Mouse (Mus musculus) midbrain, embryonic 11.5 days (tissue): ENCODE data around the gene 1700088E04Rik. TPM values are rescaled to one million over a fixed set of nuclear protein-coding genes. Genes with fewer than 3 reads are reported as not detected.

Source experiments
- ATAC-seq: fragments of 200-750 bp; cut with Nextera tagmentation; 2 replicates; pipeline ENCODE4 v1.8.0; 2017; ENCODE audit warnings: moderate TSS enrichment, moderate library complexity; ENCODE audit not compliant: low FRiP score
- DNase-seq: peaks from one replicate; pipeline ENCODE4 v3.0.0; 2015; ENCODE audit warnings: low spot score; ENCODE audit errors: missing footprints
- H3K27ac ChIP-seq: fragments of 300-500 bp; sonication (generic); 2 replicates; pipeline ENCODE4 v1.5.1; 2014; ENCODE audit warnings: low read depth, low read length
- H3K27me3 ChIP-seq: fragments of 300-500 bp; sonication (generic); 2 replicates; pipeline ENCODE4 v1.6.1; 2014; ENCODE audit warnings: mild to moderate bottlenecking, low read length, moderate library complexity, mixed read lengths; ENCODE audit not compliant: control insufficient read depth, insufficient read depth
- H3K36me3 ChIP-seq: fragments of 300-500 bp; sonication (generic); 2 replicates; pipeline ENCODE4 v1.6.1; 2014; ENCODE audit warnings: mild to moderate bottlenecking, low read length, moderate library complexity, mixed read lengths; ENCODE audit not compliant: control insufficient read depth, insufficient read depth
- H3K4me1 ChIP-seq: fragments of 300-500 bp; sonication (generic); 2 replicates; pipeline ENCODE4 v1.6.1; 2014; ENCODE audit warnings: low read length; ENCODE audit not compliant: control insufficient read depth, insufficient read depth
- H3K4me2 ChIP-seq: fragments of 300-500 bp; sonication (generic); 2 replicates; pipeline ENCODE4 v1.6.1; 2014; ENCODE audit warnings: mild to moderate bottlenecking, moderate library complexity
- H3K4me3 ChIP-seq: fragments of 300-500 bp; sonication (generic); 2 replicates; pipeline ENCODE4 v1.5.1; 2014; ENCODE audit warnings: low read depth, low read length
- H3K9ac ChIP-seq: fragments of 300-500 bp; sonication (generic); 2 replicates; pipeline ENCODE4 v1.6.1; 2014; ENCODE audit warnings: low read length
- H3K9me3 ChIP-seq: fragments of 300-500 bp; sonication (generic); 2 replicates; pipeline ENCODE4 v1.6.1; 2016; ENCODE audit warnings: low read length; ENCODE audit not compliant: control insufficient read depth
- WGBS: fragments of 180-500 bp; shearing (Covaris S2); extraction: QIAGEN DNeasy Blood & Tissue Kit; methylation state at CpG from one replicate; pipeline ENCODE4 v1.1.7; 2014; 5-methylcytosine and 5-hydroxymethylcytosine counted together
- polyA plus RNA-seq: library from polyadenylated mRNA; unstranded; fragments of >200 nt; fragmentation: Nextera tagmentation; extraction: Ambion mirVana; gene quantifications from 2 replicates; pipeline ENCODE4 v1.2.1, GENCODE M21; 2014

1700088E04Rik gene
- polyA plus RNA-seq, 1 experiment from 2014 or later = 9.5 TPM

- DNase-seq (peak; percentile 91), ATAC-seq (no peak)
- no peak overlapping the region for H3K4me3 ChIP-seq
- H3K4me1 ChIP-seq = no peaks in the 10 kb centered on the region
- H3K36me3 ChIP-seq = peaks cover 14% of the 10 kb centered on the region
- H3K27ac ChIP-seq = no peak overlapping the region
- 83% methylated on average over 13 of the region's 13 CpGs for WGBS
- H3K4me2 ChIP-seq = no peak overlapping the region
- no peaks in the 10 kb centered on the region for H3K27me3 ChIP-seq
- H3K9ac ChIP-seq = no peak overlapping the region
- peaks cover 4% of the 10 kb centered on the region; the same call in 1 of the 2 replicates for H3K9me3 ChIP-seq
Observed at GRCm38 (mm10) chr15:79126217-79126932, 14.7 kb downstream of the 1700088E04Rik start.

GRCm38 (mm10) chr15:79124331-79124875 lies 16.6 kb downstream of the 1700088E04Rik start:
- H3K9me3 ChIP-seq = peaks cover 4% of the 10 kb centered on the region; the same call in 1 of the 2 replicates
- 83% methylated on average over 10 of the region's 10 CpGs for WGBS
- ATAC-seq (no peak), DNase-seq (peak; percentile 64)
- H3K27me3 ChIP-seq = no peaks in the 10 kb centered on the region
- no peak overlapping the region for H3K4me2 ChIP-seq
- H3K4me1 ChIP-seq = no peaks in the 10 kb centered on the region
- no peak overlapping the region for H3K27ac ChIP-seq
- H3K9ac ChIP-seq = no peak overlapping the region
- no peak overlapping the region for H3K4me3 ChIP-seq
- H3K36me3 ChIP-seq = peaks cover 10% of the 10 kb centered on the region

GRCm38 (mm10) chr15:79123751-79124150 lies 17.3 kb downstream of the 1700088E04Rik start:
- 91% methylated on average over 6 of the region's 6 CpGs for WGBS
- Histone ChIP-seq H3K4me2 (no peak overlapping the region), H3K4me3 (no peak overlapping the region), H3K27ac (no peak overlapping the region), H3K4me1 (no peaks in the 10 kb centered on the region), H3K9ac (no peak overlapping the region), H3K36me3 (peaks cover 10% of the 10 kb centered on the region), H3K27me3 (no peaks in the 10 kb centered on the region), H3K9me3 (peaks cover 4% of the 10 kb centered on the region; the same call in 1 of the 2 replicates)
- ATAC-seq (no peak), DNase-seq (peak; percentile 12)

- no peak overlapping the region for H3K27ac ChIP-seq
- WGBS = 84% methylated on average over 13 of the region's 13 CpGs
- peaks cover 3% of the 10 kb centered on the region; the same call in 1 of the 2 replicates for H3K36me3 ChIP-seq
Observed at GRCm38 (mm10) chr15:79122546-79122945, 18.5 kb downstream of the 1700088E04Rik start.

GRCm38 (mm10) chr15:79122119-79122518 lies 18.9 kb downstream of the 1700088E04Rik start:
- H3K9me3 ChIP-seq = no peaks in the 10 kb centered on the region
- no peaks in the 10 kb centered on the region for H3K4me1 ChIP-seq
- WGBS = 84% methylated on average over 4 of the region's 4 CpGs
- H3K9ac ChIP-seq = no peak overlapping the region
- H3K4me2 ChIP-seq = no peak overlapping the region
- no peak overlapping the region for H3K4me3 ChIP-seq
- no peak overlapping the region for H3K27ac ChIP-seq
- H3K27me3 ChIP-seq = no peaks in the 10 kb centered on the region
- DNase-seq = no peak
- no peak for ATAC-seq
- H3K36me3 ChIP-seq = 0 out of 2 replicates have a peak, but pooled peaks cover 2% of the 10 kb centered on the region

More at GRCm38 (mm10) chr15:79122546-79122945, 18.5 kb downstream of the 1700088E04Rik start:
- Histone ChIP-seq H3K9me3 (no peaks in the 10 kb centered on the region), H3K4me2 (no peak overlapping the region), H3K4me3 (no peak overlapping the region), H3K27me3 (no peaks in the 10 kb centered on the region), H3K4me1 (no peaks in the 10 kb centered on the region), H3K9ac (no peak overlapping the region)
- ATAC-seq = no peak
- peak; percentile 62 for DNase-seq

- no peaks in the 10 kb centered on the region for H3K27me3 ChIP-seq
- ATAC-seq = no peak
- 0 out of 2 replicates have a peak, but pooled peaks cover 2% of the 10 kb centered on the region for H3K36me3 ChIP-seq
- H3K9ac ChIP-seq = no peak overlapping the region
- no peaks in the 10 kb centered on the region for H3K4me1 ChIP-seq
- no peak overlapping the region for H3K4me3 ChIP-seq
- WGBS = 84% methylated on average over 9 of the region's 9 CpGs
- H3K4me2 ChIP-seq = no peak overlapping the region
- H3K9me3 ChIP-seq = no peaks in the 10 kb centered on the region
- no peak for DNase-seq
- no peak overlapping the region for H3K27ac ChIP-seq
Observed at GRCm38 (mm10) chr15:79119491-79119890, 21.6 kb downstream of the 1700088E04Rik start.

GRCm38 (mm10) chr15:79115276-79115675 lies 25.8 kb downstream of the 1700088E04Rik start:
- Histone ChIP-seq H3K9me3 (no peaks in the 10 kb centered on the region), H3K27me3 (no peaks in the 10 kb centered on the region), H3K4me3 (no peak overlapping the region), H3K9ac (no peak overlapping the region), H3K4me2 (no peak overlapping the region), H3K27ac (no peak overlapping the region), H3K4me1 (peaks cover 2% of the 10 kb centered on the region; the same call in 1 of the 2 replicates), H3K36me3 (no peaks in the 10 kb centered on the region)
- no peak for ATAC-seq
- DNase-seq = no peak
- WGBS = 72% methylated on average over 5 of the region's 5 CpGs

- 85% methylated on average over 4 of the region's 4 CpGs for WGBS
- Histone ChIP-seq H3K9me3 (no peaks in the 10 kb centered on the region), H3K27ac (no peak overlapping the region), H3K36me3 (no peaks in the 10 kb centered on the region), H3K4me3 (no peak overlapping the region), H3K4me2 (no peak overlapping the region), H3K27me3 (peaks cover 2% of the 10 kb centered on the region; the same call in 1 of the 2 replicates), H3K9ac (no peak overlapping the region), H3K4me1 (peaks cover 15% of the 10 kb centered on the region)
- DNase-seq (no peak), ATAC-seq (no peak)
Observed at GRCm38 (mm10) chr15:79111774-79112173, 29.3 kb downstream of the 1700088E04Rik start.

GRCm38 (mm10) chr15:79110528-79110927 lies 30.5 kb downstream of the 1700088E04Rik start:
- no peak for DNase-seq
- Histone ChIP-seq H3K27me3 (peaks cover 2% of the 10 kb centered on the region; the same call in 1 of the 2 replicates), H3K9ac (no peak overlapping the region), H3K4me3 (no peak overlapping the region; the same call in 1 of the 2 replicates), H3K9me3 (no peaks in the 10 kb centered on the region), H3K27ac (no peak overlapping the region), H3K4me1 (peaks cover 15% of the 10 kb centered on the region), H3K4me2 (peak overlapping the region; percentile 99), H3K36me3 (no peaks in the 10 kb centered on the region)
- 67% methylated on average over 2 of the region's 2 CpGs for WGBS
- no peak for ATAC-seq
